Mouse (Mus musculus) thymus, adult 2 months (tissue): Measurements from ENCODE around the gene Aig1. TPM values are rescaled to one million over a fixed set of nuclear protein-coding genes. Genes with fewer than 3 reads are reported as not detected.

Experiments
- DNase-seq: peaks from one replicate; pipeline ENCODE4 v3.0.0; 2021
- H3K27ac ChIP-seq: fragments of 200-500 bp; 2 replicates; pipeline ENCODE4 v1.5.1; 2012; ENCODE audit warnings: low read length, control low read depth; ENCODE audit not compliant: control insufficient read depth, insufficient read depth
- H3K27me3 ChIP-seq: fragments of 200-500 bp; 2 replicates; pipeline ENCODE4 v1.6.1; 2012; ENCODE audit warnings: mild to moderate bottlenecking, low read length, moderate library complexity, mixed read lengths; ENCODE audit not compliant: control insufficient read depth, insufficient read depth
- H3K36me3 ChIP-seq: fragments of 200-500 bp; 2 replicates; pipeline ENCODE4 v1.6.1; 2012; ENCODE audit warnings: mild to moderate bottlenecking, low read length, moderate library complexity; ENCODE audit not compliant: control insufficient read depth, insufficient read depth
- H3K4me1 ChIP-seq: fragments of 200-500 bp; replicated peaks from 2 replicates; pipeline ENCODE4 v1.6.1; 2012; ENCODE audit warnings: low read length; ENCODE audit not compliant: control insufficient read depth, insufficient read depth
- H3K4me3 ChIP-seq: fragments of 200-500 bp; 2 replicates; pipeline ENCODE4 v1.5.1; 2012; ENCODE audit warnings: mild to moderate bottlenecking, low read length, control low read depth, moderate library complexity; ENCODE audit not compliant: control insufficient read depth, insufficient read depth
- CTCF ChIP-seq: fragments of 200-500 bp; IDR thresholded peaks from 2 replicates; pipeline ENCODE4 v1.5.1; 2012; ENCODE audit warnings: mild to moderate bottlenecking, control low read depth, low read length, moderate library complexity, borderline replicate concordance; ENCODE audit not compliant: control insufficient read depth, poor library complexity, insufficient read depth; ENCODE audit errors: extremely low read depth
- POLR2A ChIP-seq: fragments of 200-500 bp; IDR thresholded peaks from 2 replicates; pipeline ENCODE4 v1.6.1; 2012; ENCODE audit warnings: mild to moderate bottlenecking, low read length, control low read depth, moderate library complexity; ENCODE audit not compliant: control insufficient read depth, poor library complexity, insufficient read depth; ENCODE audit errors: extremely low read depth
- WGBS: fragments of 180-500 bp; shearing (Covaris S2); methylation state at CpG from one replicate; pipeline ENCODE4 v1.1.7; 2018; 5-methylcytosine and 5-hydroxymethylcytosine counted together
- polyA plus RNA-seq: library from polyadenylated mRNA; depleted of rRNA; stranded (reverse); fragments of >200 nt; gene quantifications from 2 replicates; pipeline ENCODE4 v1.2.3, GENCODE M21; 2012

Aig1 gene
- polyA plus RNA-seq, 1 experiment: 26.5 TPM

DNA sequence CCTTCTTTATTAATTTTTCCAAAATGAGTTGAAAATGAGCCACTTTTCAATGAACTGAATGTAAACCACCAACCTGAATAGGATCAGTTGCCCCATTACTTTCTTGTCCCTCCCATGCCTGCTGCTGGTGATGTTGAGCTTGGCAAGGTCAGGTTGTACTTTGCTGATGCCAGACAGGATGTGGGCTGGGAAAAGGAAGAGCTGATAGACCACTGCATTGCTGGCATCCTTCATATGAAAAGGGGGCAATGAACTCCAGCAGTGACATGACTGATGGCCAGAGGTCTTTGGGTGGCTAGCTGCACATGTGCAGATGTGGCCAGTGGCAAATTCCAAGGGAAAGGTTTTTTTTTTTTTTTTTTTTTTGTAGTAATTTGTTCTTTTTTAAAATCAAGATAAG, 172.5 kb downstream of the Aig1 start:
- H3K27ac ChIP-seq: no peak overlapping the region
- H3K36me3 ChIP-seq: no peaks in the 10 kb centered on the region
- no peaks in the 10 kb centered on the region for H3K4me1 ChIP-seq
- no peaks in the 10 kb centered on the region for H3K27me3 ChIP-seq
- no peak overlapping the region for H3K4me3 ChIP-seq
- DNase-seq: no peak
- TF ChIP-seq CTCF (no peak), POLR2A (no peak)

DNA sequence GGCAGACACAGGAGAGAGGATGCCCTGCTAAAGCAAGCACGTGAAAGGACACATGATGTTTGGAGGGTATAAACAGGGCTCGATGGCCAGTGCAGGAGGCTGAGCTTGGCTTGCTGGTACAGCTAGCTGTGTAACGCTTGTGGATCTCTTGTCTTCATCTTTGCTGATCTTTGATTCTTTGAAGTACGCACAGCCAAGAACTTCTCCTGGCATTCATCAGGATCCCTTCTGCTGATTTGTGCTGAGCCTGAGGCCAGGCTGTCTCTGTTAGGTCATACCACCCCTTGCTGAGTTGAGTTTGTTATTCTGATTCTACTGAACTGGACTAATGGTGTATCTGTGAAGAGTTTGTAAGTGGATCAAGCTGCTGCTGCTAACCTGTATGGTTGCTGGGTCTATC, 175.5 kb downstream of the Aig1 start:
- WGBS: 97% methylated on average over 4 of the region's 4 CpGs
- no peaks in the 10 kb centered on the region for H3K27me3 ChIP-seq
- H3K27ac ChIP-seq: no peak overlapping the region
- H3K36me3 ChIP-seq: no peaks in the 10 kb centered on the region
- no peak overlapping the region for H3K4me3 ChIP-seq
- no peaks in the 10 kb centered on the region for H3K4me1 ChIP-seq
- no peak for DNase-seq
- TF ChIP-seq POLR2A (no peak), CTCF (no peak)

DNA sequence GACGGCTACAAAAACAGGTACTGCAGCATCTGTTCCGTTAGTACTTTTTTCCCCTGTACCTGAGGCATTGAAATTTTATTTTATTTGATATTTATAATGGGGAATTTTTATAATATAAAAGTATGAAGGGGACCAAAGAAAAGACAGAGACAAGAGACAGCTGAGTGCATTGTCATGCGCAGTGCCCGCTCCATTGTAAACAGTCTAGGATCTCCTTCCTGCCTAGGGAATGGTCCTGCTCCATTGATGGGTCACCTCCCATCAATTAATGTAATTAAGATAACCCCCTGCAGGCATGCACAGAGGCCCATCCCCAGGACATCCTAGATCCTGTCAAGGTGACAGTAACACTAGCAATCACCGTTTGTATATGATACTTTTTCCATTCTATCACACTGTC, 178.0 kb downstream of the Aig1 start:
- WGBS: 99% methylated on average over 5 of the region's 5 CpGs
- no peak overlapping the region for H3K4me3 ChIP-seq
- H3K4me1 ChIP-seq: no peaks in the 10 kb centered on the region; the same call in 1 of the 2 replicates
- no peaks in the 10 kb centered on the region for H3K36me3 ChIP-seq
- no peak overlapping the region for H3K27ac ChIP-seq
- H3K27me3 ChIP-seq: no peaks in the 10 kb centered on the region
- DNase-seq: no peak
- TF ChIP-seq CTCF (no peak), POLR2A (no peak)

DNA sequence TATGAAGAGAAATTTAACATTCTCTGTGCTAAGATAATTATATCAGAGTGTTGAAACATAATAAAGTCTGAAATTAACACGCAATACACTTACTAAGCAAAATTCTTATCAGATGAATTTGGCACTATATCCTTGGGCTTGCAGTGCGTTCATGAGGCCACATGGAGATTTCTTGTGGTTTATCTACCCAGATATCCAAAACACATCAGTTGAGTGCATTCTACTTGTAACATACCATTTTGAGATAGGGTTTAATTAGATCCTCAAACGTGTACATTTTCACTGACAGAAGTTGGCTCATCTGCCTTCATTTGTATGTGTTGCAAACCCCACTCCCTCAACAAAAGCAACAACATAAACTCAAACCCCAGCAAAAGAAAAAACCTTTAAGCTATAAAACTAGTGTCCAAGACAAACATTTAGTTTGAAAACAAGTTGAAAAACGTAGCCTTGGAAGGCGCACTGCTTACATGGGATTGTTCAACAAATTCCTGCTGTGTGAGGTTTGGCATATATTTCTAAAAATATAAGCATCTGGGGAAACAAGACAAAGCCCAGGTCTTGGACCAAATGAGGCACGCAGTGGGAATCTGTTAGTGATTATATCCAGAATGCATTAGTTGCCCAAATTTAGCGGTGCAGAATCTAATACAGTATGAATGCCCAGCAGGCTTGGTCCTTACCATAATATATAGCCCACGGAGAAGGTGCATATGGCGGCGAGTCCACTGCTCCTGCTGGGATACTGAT, 178.8 kb downstream of the Aig1 start:
- DNase-seq: no peak
- TF ChIP-seq CTCF (no peak), POLR2A (no peak)
- H3K36me3 ChIP-seq: no peaks in the 10 kb centered on the region
- no peak overlapping the region for H3K27ac ChIP-seq
- H3K27me3 ChIP-seq: no peaks in the 10 kb centered on the region
- WGBS: 88% methylated on average over 10 of the region's 10 CpGs
- no peak overlapping the region for H3K4me3 ChIP-seq
- H3K4me1 ChIP-seq: no peaks in the 10 kb centered on the region; the same call in 1 of the 2 replicates

DNA sequence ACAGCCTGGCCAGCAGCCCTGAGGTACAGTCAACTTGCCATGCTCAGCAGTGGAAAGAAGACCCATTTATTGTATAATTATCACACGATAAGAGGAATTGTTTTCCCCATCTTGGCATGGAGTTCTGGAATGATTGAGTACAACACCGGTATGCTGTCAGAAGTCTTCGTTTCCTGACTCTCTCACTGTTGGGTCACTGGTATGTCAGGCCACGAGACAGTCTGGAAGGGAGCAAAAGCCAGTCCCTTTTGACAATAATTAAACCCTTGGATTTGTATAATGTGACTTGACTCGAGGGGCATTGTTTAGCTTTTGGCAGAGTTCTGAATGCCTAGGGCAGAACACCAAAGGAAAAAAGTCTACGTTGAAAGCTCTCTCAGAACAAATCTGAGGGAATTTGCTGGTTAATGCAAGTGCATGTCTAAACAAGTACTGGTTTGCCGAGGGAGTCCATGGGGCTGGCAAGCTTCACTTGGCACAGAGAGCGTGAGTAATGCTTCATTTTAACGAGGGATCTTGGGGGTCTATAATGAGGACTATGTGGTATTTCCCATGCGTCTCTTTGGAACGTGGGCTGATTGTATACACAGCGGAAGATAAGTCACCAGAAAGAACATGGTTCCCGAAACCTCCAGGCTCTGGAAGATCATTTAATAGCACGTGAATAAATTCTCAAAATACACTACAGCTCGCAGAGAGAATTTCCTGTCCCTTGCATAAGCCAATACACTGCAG, 180.2 kb downstream of the Aig1 start:
- Histone ChIP-seq H3K4me1 (no peaks in the 10 kb centered on the region; the same call in 1 of the 2 replicates), H3K27me3 (no peaks in the 10 kb centered on the region), H3K4me3 (no peak overlapping the region), H3K36me3 (no peaks in the 10 kb centered on the region), H3K27ac (no peak overlapping the region)
- TF ChIP-seq CTCF (no peak), POLR2A (no peak)
- DNase-seq: no peak
- 86% methylated on average over 15 of the region's 15 CpGs for WGBS

DNA sequence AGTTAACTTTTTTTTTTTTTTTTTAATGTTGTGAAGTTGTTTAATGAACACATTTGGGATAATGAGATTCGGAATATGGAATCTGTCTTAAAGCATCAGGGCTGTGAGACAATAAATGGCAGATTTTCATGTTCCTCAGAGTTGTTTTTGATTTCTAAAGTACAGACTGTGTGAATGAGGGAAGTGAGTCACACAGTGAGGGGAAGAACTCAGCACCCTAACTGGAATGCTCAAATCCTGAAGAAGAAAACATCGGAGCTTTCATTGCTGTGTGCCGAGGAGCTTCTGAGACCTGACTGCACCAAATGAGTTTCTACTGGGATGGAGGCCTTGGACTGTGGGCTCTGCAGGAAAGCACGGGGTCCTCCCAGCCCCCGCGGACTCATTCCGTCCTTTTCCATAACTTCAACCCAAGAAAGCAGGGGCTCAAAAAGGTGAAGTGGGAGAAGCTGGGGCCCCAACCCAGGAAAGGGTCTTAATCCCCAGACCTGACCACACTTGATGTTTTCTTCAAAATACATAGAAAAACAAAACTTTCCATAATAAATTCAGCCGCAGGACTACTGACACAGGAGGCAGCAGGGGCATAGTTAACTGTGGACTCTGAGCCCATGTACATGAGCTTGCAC, 181.5 kb downstream of the Aig1 start:
- TF ChIP-seq POLR2A: no peak
- TF ChIP-seq CTCF: no peak
- 98% methylated on average over 8 of the region's 8 CpGs for WGBS
- H3K4me1 ChIP-seq: no peaks in the 10 kb centered on the region; the same call in 1 of the 2 replicates
- H3K27ac ChIP-seq: no peak overlapping the region
- H3K27me3 ChIP-seq: no peaks in the 10 kb centered on the region
- no peak for DNase-seq
- H3K4me3 ChIP-seq: no peak overlapping the region
- no peaks in the 10 kb centered on the region for H3K36me3 ChIP-seq
